Mouse (Mus musculus) kidney, adult 11 months (tissue): ENCODE measurements at regions not wholly inside any gene's neighbourhood (a gene's known extent, or its start where the extent isn't known, plus 50 kb on each side); places are given as distances from the start of the nearest gene placed in this dataset.

ENCODE experiments used
- DNase-seq: peaks from one replicate; pipeline ENCODE4 v3.0.0; 2022

DNA sequence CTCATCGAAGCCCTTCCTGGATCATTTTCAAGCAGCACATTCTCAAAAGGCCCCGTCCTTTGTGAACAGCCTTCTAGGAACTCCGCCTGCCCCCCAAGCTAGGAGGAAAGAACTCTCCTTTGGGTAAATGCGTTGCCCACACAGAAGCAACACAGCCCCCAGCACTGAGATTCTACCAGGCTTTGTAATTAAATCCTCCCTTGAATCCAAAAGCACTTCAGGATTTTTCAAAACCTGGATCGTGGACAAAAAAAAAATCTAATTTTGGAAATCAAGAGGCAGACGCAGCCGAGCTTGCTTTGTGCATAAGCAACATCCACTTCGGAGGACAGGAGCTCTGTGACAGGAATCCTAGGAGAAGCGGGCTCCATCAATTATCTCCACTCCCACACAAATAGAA is 183.6 kb upstream of the Ercc4 start:
- no peak for DNase-seq

GRCm38 (mm10) chr16:12931111-12931510 is 178.4 kb upstream of the Ercc4 start:
- DNase-seq: no peak

- no peak for DNase-seq
Observed at GRCm38 (mm10) chr16:12932959-12933358, 176.5 kb upstream of the Ercc4 start.

DNA sequence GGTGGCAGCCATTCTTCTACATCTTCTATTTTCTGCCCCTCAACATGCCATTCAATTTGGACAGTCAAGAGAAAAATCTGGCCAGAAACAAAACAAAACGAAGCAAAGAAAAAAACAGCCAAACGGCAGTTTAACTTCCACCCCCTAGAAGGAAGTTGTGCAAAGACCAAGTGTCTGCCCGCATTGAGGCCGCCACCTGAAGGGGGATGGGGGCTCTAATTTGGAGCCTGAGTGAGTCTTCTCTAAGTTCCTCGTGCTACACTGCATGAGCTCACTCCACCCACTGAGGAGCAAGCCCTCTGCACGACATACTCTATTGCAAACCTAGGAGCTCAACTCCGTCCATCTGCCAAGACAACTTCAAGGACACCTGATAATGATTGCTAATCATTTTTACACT is 174.9 kb upstream of the Ercc4 start:
- DNase-seq: no peak

DNA sequence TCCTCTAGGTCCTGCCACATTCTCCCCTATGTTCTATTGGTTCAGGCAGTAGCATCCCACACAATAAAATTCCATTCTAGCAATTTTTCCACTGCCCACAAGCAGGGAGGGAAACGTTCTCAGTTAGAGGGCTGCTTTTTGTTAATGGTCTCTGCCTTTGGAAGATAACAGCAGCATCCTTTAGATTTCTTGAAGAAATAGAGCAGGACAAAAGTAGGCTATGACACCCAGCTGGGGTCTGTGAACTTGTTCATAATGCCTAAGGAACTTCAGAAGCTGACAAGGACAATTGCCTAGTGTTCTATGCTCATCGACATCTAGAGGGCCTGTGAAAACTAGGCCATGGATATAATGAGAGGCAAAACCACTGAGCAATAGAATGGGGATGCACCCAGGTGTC is 174.2 kb upstream of the Ercc4 start:
- no peak for DNase-seq

GRCm38 (mm10) chr16:12936571-12936970 is 172.9 kb upstream of the Ercc4 start:
- DNase-seq: no peak

DNA sequence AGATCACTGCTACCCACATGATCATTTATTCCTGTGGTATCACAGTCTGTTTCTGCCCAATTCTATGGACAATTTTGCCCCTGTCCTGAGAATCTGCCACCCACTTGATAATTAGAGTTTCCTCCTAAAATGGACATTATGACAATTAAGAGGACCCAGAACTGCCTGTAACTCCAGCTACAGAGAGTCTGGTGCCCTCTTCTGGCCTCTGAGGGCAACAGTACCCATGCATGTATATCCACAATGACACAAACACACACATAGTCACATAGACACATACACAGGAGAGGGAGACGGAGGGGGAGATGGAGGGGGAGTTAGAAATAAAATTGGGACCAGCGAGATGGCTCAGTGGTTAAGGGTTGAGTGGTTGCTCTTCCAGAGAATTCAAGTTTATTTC is 170.9 kb upstream of the Ercc4 start:
- no peak for DNase-seq

- DNase-seq: no peak
Observed at GRCm38 (mm10) chr16:12951176-12951575, 158.3 kb upstream of the Ercc4 start.

DNA sequence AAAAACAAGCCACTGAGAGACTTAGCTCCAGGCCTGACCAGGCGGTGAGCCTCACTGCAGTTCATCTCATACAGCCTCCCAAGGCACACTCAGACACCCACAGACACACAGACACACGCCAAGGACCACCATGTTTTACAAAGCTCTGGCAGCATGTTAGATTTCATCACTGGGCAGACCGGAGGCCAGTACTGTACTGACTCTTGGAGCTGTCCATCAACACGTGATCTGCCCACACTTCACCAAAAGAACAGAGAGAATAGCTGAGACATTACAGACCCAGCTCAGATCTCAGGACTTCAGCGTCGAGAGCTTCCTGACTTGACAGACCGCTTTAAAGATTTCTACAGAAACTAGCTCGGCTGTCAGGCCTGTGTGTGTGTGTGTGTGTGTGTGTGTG is 155.5 kb upstream of the Ercc4 start:
- DNase-seq: no peak

GRCm38 (mm10) chr16:12956416-12956815 is 153.1 kb upstream of the Ercc4 start:
- DNase-seq: no peak

DNA sequence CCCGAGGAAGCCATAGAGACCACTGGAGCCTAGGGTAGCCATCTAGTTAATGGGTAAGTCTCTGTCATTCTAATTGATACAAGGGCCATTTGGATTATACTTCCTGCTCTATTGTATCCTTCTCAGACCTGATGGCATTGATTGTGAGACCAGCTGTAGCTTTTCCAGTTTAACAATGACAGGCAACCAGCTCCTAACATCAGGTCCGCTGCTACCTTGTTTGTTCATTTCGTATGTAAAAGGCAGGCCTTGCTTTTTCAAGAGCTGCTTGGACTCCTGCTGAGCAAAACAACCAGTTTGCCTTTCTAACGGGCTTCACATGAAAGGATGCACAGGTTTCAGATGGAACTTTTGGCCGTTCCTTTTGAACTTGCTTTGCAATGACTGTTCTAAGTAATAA is 148.6 kb upstream of the Ercc4 start:
- no peak for DNase-seq

DNA sequence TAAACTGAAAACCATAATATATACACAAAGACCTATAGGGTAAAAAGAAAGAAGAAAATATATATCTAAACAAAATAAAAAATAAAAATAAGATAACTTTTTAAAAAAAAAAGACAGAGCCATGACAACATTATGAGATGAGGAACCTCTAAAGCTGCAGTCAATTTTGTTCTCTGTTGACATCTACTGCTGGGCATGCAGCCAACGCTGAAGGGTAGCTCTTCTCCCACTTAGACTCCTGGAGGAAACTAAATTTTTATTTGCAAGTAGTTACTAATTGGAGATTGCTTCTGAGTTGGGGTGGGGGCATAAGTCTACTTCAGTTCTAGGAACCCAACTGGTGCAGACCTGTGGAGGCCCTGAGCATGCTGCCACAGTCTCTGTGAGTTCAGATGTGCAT is 126.8 kb upstream of the Ercc4 start:
- DNase-seq: no peak

DNA sequence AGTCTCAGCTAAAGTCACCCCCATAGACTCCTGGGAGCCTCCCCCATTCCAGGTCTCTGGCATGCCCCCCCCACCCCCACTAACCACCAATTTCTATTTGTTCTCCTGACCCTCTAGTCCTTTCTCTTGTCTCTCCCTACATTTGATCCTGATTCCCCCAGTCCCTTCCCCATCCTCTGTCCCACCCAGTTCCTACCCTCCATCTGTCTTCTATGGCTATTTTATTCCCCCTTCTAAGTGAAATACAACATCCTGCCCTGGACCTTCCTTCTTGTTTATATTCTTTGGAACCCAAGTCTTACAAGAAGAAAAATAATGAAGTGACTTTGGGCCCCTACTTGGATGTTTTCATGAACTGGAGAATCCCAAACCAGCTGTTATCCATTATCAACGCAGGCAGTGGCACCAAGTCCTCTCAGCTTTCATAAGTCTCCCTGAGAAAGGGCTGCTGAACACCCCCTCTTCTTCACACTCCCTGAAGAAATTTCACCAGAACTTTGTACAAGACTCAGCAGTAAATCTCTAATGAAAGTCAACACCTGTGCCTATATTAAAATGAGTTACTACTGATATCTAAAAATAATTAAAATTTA is 108.1 kb upstream of the Ercc4 start:
- no peak for DNase-seq

- no peak for DNase-seq
Observed at GRCm38 (mm10) chr16:13012863-13013262, 96.6 kb upstream of the Ercc4 start.

- DNase-seq: no peak
Observed at GRCm38 (mm10) chr16:13013891-13014644, 95.4 kb upstream of the Ercc4 start.

DNA sequence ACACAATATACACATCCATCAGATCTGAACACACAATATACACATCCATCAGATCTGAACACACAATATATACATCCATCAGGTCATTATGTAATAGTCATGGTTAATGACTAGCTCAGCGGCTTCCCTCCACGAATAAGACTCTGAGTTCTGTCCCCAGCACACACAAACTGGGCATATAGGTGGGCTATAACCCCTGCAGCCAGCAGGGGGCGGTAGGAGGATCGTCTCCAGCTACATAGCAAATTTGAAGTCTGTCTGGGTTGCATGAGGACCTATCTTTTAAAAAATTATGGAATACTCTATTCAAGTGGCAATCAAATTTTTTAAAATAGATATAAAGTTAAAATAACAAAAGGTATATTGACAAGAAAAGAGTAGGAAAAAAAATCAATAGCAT is 86.6 kb upstream of the Ercc4 start:
- DNase-seq: no peak

GRCm38 (mm10) chr16:13025393-13025792 is 84.1 kb upstream of the Ercc4 start:
- no peak for DNase-seq

GRCm38 (mm10) chr16:13034136-13034535 is 75.3 kb upstream of the Ercc4 start:
- no peak for DNase-seq

DNA sequence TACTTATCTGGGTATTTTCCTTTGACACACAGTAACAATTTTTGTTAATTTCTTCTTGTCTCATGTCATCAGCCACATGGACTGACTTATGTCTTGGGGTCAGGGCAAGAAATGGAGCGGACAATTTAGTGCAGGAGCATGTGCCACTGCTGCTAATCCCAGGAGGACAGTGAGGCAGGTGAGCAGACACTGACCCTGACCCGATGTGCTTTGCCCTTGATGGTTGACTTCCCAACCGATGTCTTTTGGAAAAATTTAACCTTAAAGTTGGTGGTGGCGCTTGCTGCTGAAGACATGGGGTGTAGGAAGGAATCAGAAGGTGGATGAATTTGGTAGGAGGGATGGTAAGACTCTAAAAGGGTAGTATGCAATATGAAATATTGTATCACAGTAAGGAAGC is 72.9 kb upstream of the Ercc4 start:
- peak; percentile 32 for DNase-seq

DNA sequence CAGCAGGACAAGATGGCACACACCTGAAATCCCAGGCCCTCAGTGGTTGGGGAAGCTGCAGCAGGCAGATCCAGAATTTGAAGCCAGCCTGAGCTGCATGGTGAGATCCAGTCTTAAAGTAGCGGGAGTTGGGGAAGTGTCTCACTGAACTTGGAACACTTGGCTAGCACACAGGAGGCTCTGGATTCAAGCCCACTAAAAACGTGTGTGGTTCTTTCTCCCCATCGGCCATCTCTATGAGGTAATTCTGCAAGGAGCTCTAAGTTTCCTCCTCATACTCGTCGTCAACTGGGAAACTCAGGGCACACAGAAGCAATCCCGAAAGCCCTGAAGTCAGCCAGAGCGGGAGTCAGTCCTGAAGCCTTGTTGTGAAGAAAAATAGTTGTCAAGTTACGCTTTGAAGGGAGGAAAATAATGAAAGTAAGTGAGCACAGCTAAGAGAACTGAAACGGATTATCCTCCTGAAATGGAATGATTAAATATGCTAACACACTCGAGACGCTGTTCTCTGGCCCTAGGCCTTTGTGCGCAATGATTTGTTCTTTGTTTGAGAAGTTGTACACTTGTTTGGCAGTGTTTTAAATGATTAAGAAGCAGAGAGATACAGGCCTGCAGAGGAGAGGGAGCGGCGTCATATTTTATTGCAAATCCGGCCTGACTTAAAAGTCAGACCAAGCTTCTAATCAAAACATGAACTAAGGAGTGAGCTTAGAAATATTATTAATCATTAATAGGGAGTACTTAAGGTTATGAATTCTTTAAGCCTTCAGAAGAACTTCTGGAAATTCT is 69.0 kb upstream of the Ercc4 start:
- peak; percentile 43 for DNase-seq

GRCm38 (mm10) chr16:13041356-13041755 is 68.1 kb upstream of the Ercc4 start:
- DNase-seq: peak; percentile 48

DNA sequence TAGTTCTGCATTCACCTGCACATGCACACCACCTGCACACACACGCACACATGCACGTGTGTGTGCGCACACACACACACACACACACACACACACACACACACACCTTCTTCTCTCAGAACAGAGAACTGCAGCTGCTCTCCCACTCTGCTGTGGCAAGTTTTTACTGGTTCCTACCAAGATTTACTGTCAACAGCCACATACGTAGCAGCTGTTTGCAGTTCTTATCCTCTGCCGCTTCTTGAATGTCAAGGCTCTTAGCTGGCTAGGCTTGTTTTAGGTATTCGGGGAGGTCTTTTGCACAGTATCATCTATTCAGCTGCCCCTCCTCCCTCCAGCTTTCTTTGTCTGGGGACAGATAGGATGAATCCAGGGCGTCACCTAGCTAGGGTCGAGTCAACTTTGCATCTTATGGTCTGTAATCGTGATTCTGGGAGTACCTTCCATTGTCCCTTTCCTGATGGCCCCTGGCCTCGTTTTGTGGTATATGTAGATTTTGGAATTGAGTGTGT is 64.3 kb upstream of the Ercc4 start:
- no peak for DNase-seq

GRCm38 (mm10) chr16:13046366-13047120 is 62.9 kb upstream of the Ercc4 start:
- peak; percentile 86 for DNase-seq
